Mouse (Mus musculus): ENCODE data around the gene Samd14. TPM values are rescaled to one million over a fixed set of nuclear protein-coding genes. Genes with fewer than 3 reads are reported as not detected.

The Samd14 gene
- polyA plus RNA-seq (2014; fragmentation: Illumina TruSeq; extraction: RNeasy Lipid Tissue Mini Kit (QIAGEN cat#74804); ENCODE audit: insufficient read depth, low read depth, low replicate concordance) = 3.7 TPM

GRCm38 (mm10) chr11:95009629-95010014 lies at the start of gene Samd14:
TSS of gene Samd14 (plus strand) at chr11:95009879.

GRCm38 (mm10) chr11:94967419-94967818 lies 42.3 kb upstream of the Samd14 start, which contains the start of gene Hils1:
TSS of gene Hils1 (plus strand) at chr11:94967593.

GRCm38 (mm10) chr11:94976199-94976598 lies 33.5 kb upstream of the Samd14 start, which contains the start of gene Sgca:
TSS of gene Sgca (minus strand) at chr11:94976327.

GRCm38 (mm10) chr11:94990749-94991577 lies 18.7 kb upstream of the Samd14 start, which contains the start of gene Ppp1r9b:
TSS of gene Ppp1r9b (plus strand) at chr11:94991035.

GRCm38 (mm10) chr11:95041139-95041609 lies 31.5 kb downstream of the Samd14 start, which contains the start of gene Pdk2:
TSS of gene Pdk2 (minus strand) at chr11:95041354.

Other genes with a start within 250 kb of the Samd14 start
- gene Tmem92, start 227.2 kb upstream of the Samd14 start, polyA plus RNA-seq (2014; fragmentation: Illumina TruSeq; extraction: RNeasy Lipid Tissue Mini Kit (QIAGEN cat#74804); ENCODE audit: insufficient read depth, low read depth, low replicate concordance) = not detected
- gene Col1a1, start 73.7 kb upstream of the Samd14 start, polyA plus RNA-seq (2014; fragmentation: Illumina TruSeq; extraction: RNeasy Lipid Tissue Mini Kit (QIAGEN cat#74804); ENCODE audit: insufficient read depth, low read depth, low replicate concordance) = 42.1 TPM
- not detected for gene Hils1, start 42.3 kb upstream of the Samd14 start, polyA plus RNA-seq (2014; fragmentation: Illumina TruSeq; extraction: RNeasy Lipid Tissue Mini Kit (QIAGEN cat#74804); ENCODE audit: insufficient read depth, low read depth, low replicate concordance)
- gene Sgca, start 33.6 kb upstream of the Samd14 start, polyA plus RNA-seq (2014; fragmentation: Illumina TruSeq; extraction: RNeasy Lipid Tissue Mini Kit (QIAGEN cat#74804); ENCODE audit: insufficient read depth, low read depth, low replicate concordance) = 3.8 TPM
- gene Ppp1r9b, start 18.8 kb upstream of the Samd14 start, polyA plus RNA-seq (2014; fragmentation: Illumina TruSeq; extraction: RNeasy Lipid Tissue Mini Kit (QIAGEN cat#74804); ENCODE audit: insufficient read depth, low read depth, low replicate concordance) = 42.2 TPM
- gene Pdk2, start 31.5 kb downstream of the Samd14 start, polyA plus RNA-seq (2014; fragmentation: Illumina TruSeq; extraction: RNeasy Lipid Tissue Mini Kit (QIAGEN cat#74804); ENCODE audit: insufficient read depth, low read depth, low replicate concordance) = 24.0 TPM
- 43.5 TPM for gene Itga3, start 66.9 kb downstream of the Samd14 start, polyA plus RNA-seq (2014; fragmentation: Illumina TruSeq; extraction: RNeasy Lipid Tissue Mini Kit (QIAGEN cat#74804); ENCODE audit: insufficient read depth, low read depth, low replicate concordance)
- gene Dlx3, start 110.2 kb downstream of the Samd14 start, polyA plus RNA-seq (2014; fragmentation: Illumina TruSeq; extraction: RNeasy Lipid Tissue Mini Kit (QIAGEN cat#74804); ENCODE audit: insufficient read depth, low read depth, low replicate concordance) = not detected
- 0.34 TPM for gene Dlx4, start 136.4 kb downstream of the Samd14 start, polyA plus RNA-seq (2014; fragmentation: Illumina TruSeq; extraction: RNeasy Lipid Tissue Mini Kit (QIAGEN cat#74804); ENCODE audit: insufficient read depth, low read depth, low replicate concordance)

Measured in lung, adult 10 weeks (tissue).